Mouse (Mus musculus): ENCODE measurements at regions not wholly inside any gene's neighbourhood (a gene's known extent, or its start where the extent isn't known, plus 50 kb on each side); places are given as distances from the start of the nearest gene placed in this dataset.
A peak's percentile ranks its signal among the peaks of the same experiment; 100 is the strongest.

- ChIA-PET POLR2A (no interaction called here), CTCF (no interaction called here)
- DNase-seq (ENCODE audit: low read depth, low spot score) (no peak), ATAC-seq (no peak)
- in situ Hi-C loops (cut with MboI; ENCODE audit: low pct_unique_long_range_greater_than_20kb), result no loop called here
- no peaks in the 10 kb centered on the region for H3K27me3 ChIP-seq
- no peak for TF ChIP-seq CTCF (IDR thresholded peaks at IDR 0.05)
Measured at GRCm38 (mm10) chr2:8291357-8291756, 782.0 kb upstream of the Celf2 start.

- ChIA-PET POLR2A (no interaction called here), CTCF (no interaction called here)
- TF ChIP-seq CTCF (IDR thresholded peaks at IDR 0.05), result no peak
- no peaks in the 10 kb centered on the region for H3K27me3 ChIP-seq
- no peak for DNase-seq (ENCODE audit: low read depth, low spot score)
- in situ Hi-C loops (cut with MboI; ENCODE audit: low pct_unique_long_range_greater_than_20kb), result no loop called here
- no peak for ATAC-seq
Measured at GRCm38 (mm10) chr2:8287403-8287802, 778.0 kb upstream of the Celf2 start.

GRCm38 (mm10) chr2:8276127-8276773 lies 766.9 kb upstream of the Celf2 start:
- ATAC-seq (peak; percentile 99), DNase-seq (ENCODE audit: low read depth, low spot score) (peak; percentile 67)
- no peaks in the 10 kb centered on the region for H3K27me3 ChIP-seq
- in situ Hi-C loops (cut with MboI; ENCODE audit: low pct_unique_long_range_greater_than_20kb), result no loop called here
- CTCF ChIA-PET, result no interaction called here
- TF ChIP-seq CTCF (IDR thresholded peaks at IDR 0.05), result no peak
- POLR2A ChIA-PET, result no interaction called here
